Mouse (Mus musculus) C2C12 (cell line): Measurements from ENCODE around the gene Atxn7l1.

Experiments
- CTCF ChIP-seq: IDR thresholded peaks from one replicate; pipeline ENCODE4 v1.5.1; 2011; ENCODE audit not compliant: control insufficient read depth, insufficient read depth, insufficient read length
- MAX ChIP-seq: IDR thresholded peaks from one replicate; pipeline ENCODE4 v1.6.1; 2011; ENCODE audit warnings: mild to moderate bottlenecking, control low read depth
- MYOG ChIP-seq: IDR thresholded peaks from one replicate; pipeline ENCODE4 v1.6.1; 2011; ENCODE audit not compliant: control insufficient read depth, insufficient read length; ENCODE audit errors: extremely low read depth
- USF1 ChIP-seq: IDR thresholded peaks from one replicate; pipeline ENCODE4 v1.6.1; 2011; ENCODE audit warnings: low read depth, mild to moderate bottlenecking, control low read depth, moderate library complexity

- TF ChIP-seq MYOG (no peak), CTCF (no peak), USF1 (no peak), MAX (no peak)
Observed at GRCm38 (mm10) chr12:33128121-33128520, 19.4 kb upstream of the Atxn7l1 start.
